Mouse (Mus musculus): ENCODE measurements around the gene Dlgap4.

Dlgap4 gene

GRCm38 (mm10) chr2:156803698-156804372 is 190.3 kb downstream of the Dlgap4 start:
- no peak for DNase-seq (ENCODE audit: low spot score)

GRCm38 (mm10) chr2:156804589-156804988 is 191.1 kb downstream of the Dlgap4 start:
- no peak for DNase-seq (ENCODE audit: low spot score)

GRCm38 (mm10) chr2:156806886-156807285 is 193.4 kb downstream of the Dlgap4 start:
- no peak for DNase-seq (ENCODE audit: low spot score)

DNA sequence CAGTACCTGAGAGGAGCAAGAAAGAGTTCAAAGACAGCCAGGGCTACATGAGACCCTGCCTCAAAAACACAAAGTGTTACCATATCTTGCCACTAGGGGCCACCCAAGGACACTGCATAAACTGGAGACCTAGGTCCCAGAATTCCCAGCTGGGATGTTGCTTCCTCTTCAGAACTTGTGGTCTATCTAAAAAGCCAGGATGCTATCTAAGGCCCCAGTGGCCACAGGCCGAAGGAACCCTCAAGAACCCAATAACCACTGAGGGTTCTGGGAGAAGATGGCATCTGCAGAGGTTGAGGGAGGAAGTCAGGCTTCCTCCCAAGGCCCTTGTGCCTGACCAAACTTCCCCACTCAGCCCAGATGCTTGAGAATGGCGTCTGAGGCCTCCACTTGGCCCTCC is 196.1 kb downstream of the Dlgap4 start:
- DNase-seq (ENCODE audit: low spot score), result no peak

GRCm38 (mm10) chr2:156810716-156811115 is 197.2 kb downstream of the Dlgap4 start:
- DNase-seq (ENCODE audit: low spot score), result no peak

DNA sequence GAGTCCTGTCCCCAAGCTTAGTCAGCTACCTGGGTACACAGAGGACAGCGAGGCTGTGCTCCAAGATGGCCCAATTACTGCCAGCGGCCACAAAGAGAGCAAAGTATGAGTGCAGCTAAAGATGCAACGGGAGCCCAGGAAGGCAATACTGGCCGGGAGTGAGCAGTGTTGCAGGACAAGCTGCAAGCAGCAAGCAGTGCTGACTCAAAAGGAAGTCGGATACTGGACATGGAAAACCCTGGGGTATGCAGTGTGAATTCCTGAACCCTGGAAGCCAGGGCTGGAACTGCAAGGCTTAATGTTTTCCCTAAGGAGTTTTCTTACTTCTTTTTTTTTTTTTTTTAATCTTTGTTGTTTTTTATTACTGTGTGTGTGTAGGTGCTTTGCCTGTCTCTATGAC is 198.1 kb downstream of the Dlgap4 start:
- DNase-seq (ENCODE audit: low spot score), result no peak
